Mouse (Mus musculus) heart, embryonic 11.5 days (tissue): Measurements from ENCODE around the gene Gm3099. TPM values are rescaled to one million over a fixed set of nuclear protein-coding genes. Genes with fewer than 3 reads are reported as not detected.
"Not testable (repeated sequence)": the region's sequence is repeated elsewhere in the genome, so short reads cannot be mapped to it uniquely, and the experiment has no call there.

Experiments
- ATAC-seq: fragments of 200-750 bp; cut with Nextera tagmentation; replicated peaks from 2 replicates; pipeline ENCODE4 v1.8.0; 2017; ENCODE audit warnings: moderate library complexity; ENCODE audit not compliant: insufficient number of reproducible peaks, low FRiP score, low TSS enrichment
- H3K27ac ChIP-seq: fragments of 300-500 bp; sonication (generic); 2 replicates; pipeline ENCODE4 v1.5.1; 2014; ENCODE audit warnings: mild to moderate bottlenecking, low read depth, low read length
- H3K27me3 ChIP-seq: fragments of 300-500 bp; sonication (generic); 2 replicates; pipeline ENCODE4 v1.6.1; 2014; ENCODE audit warnings: mild to moderate bottlenecking, low read length, mixed read lengths; ENCODE audit not compliant: control insufficient read depth, insufficient read depth
- H3K36me3 ChIP-seq: fragments of 300-500 bp; sonication (generic); 2 replicates; pipeline ENCODE4 v1.6.1; 2014; ENCODE audit warnings: mild to moderate bottlenecking, low read length, moderate library complexity, mixed read lengths; ENCODE audit not compliant: control insufficient read depth, insufficient read depth
- H3K4me1 ChIP-seq: fragments of 300-500 bp; sonication (generic); 2 replicates; pipeline ENCODE4 v1.6.1; 2014; ENCODE audit warnings: low read length; ENCODE audit not compliant: control insufficient read depth, insufficient read depth
- H3K4me2 ChIP-seq: fragments of 300-500 bp; sonication (generic); 2 replicates; pipeline ENCODE4 v1.6.1; 2014; ENCODE audit warnings: mild to moderate bottlenecking, moderate library complexity
- H3K4me3 ChIP-seq: fragments of 300-500 bp; sonication (generic); 2 replicates; pipeline ENCODE4 v1.5.1; 2014; ENCODE audit warnings: low read depth, low read length
- H3K9ac ChIP-seq: fragments of 300-500 bp; sonication (generic); 2 replicates; pipeline ENCODE4 v1.6.1; 2014; ENCODE audit warnings: mild to moderate bottlenecking, low read depth, low read length, moderate library complexity
- H3K9me3 ChIP-seq: fragments of 300-500 bp; sonication (generic); replicated peaks from 2 replicates; pipeline ENCODE4 v1.6.1; 2016; ENCODE audit warnings: low read length; ENCODE audit not compliant: control insufficient read depth
- WGBS: fragments of 180-500 bp; shearing (Covaris S2); extraction: QIAGEN DNeasy Blood & Tissue Kit; methylation state at CpG from one replicate; pipeline ENCODE4 v1.1.7; 2014; ENCODE audit not compliant: insufficient replicate concordance; 5-methylcytosine and 5-hydroxymethylcytosine counted together
- polyA plus RNA-seq: library from polyadenylated mRNA; unstranded; fragments of >200 nt; fragmentation: Nextera tagmentation; extraction: Ambion mirVana; gene quantifications from 2 replicates; pipeline ENCODE4 v1.2.1, GENCODE M21; 2014

Gm3099 gene
- not detected in 2 replicates for polyA plus RNA-seq

DNA sequence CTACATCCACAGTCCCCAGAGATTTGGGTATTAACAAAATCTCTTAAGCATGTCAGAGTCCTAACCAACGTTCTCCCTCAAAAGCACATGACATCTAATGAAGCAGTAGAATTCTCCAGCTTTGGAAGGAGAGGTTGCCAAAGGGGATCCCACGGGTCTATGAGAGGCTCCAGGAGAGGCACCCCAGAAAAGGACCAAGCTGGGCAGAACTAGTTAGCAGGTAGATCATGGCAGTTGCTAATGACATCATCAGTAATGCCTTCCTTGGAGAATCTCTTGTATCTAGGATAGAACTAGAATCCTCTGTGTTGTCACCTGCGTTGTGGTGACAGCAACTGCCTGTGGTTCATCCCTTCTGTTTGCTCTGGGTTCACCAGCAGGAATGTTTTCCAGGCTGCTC is at the start of gene Gm3099:
Gm3099 (plus strand) TSS at position 301 of the 400 bp plus-strand sequence.
- not testable (repeated sequence) for H3K4me3 ChIP-seq, H3K36me3 ChIP-seq, H3K27ac ChIP-seq, H3K4me2 ChIP-seq, ATAC-seq, H3K9ac ChIP-seq, H3K27me3 ChIP-seq, H3K9me3 ChIP-seq, H3K4me1 ChIP-seq
- WGBS: 57% methylated on average over 1 of the region's 3 CpGs

DNA sequence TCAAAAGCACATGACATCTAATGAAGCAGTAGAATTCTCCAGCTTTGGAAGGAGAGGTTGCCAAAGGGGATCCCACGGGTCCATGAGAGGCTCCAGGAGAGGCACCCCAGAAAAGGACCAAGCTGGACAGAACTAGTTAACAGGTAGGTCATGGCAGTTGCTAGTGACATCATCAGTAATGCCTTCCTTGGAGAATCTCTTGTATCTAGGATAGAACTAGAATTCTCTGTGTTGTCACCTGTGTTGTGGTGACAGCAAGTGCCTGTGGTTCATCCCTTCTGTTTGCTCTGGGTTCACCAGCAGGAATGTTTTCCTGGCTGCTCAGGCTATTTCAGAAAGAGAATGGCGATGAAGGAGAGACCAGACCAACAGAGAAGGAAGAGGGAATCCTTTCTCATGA is 34.9 kb upstream of the Gm3099 start, which contains the start of gene Gm3095:
Gm3095 (plus strand) TSS at position 301 of the 400 bp plus-strand sequence.
- ATAC-seq, H3K4me1 ChIP-seq, H3K9ac ChIP-seq, H3K27me3 ChIP-seq, H3K27ac ChIP-seq, H3K4me2 ChIP-seq, H3K36me3 ChIP-seq, H3K4me3 ChIP-seq, H3K9me3 ChIP-seq: not testable (repeated sequence)
- no CpG with 5 or more reads among the region's 2 CpGs for WGBS

DNA sequence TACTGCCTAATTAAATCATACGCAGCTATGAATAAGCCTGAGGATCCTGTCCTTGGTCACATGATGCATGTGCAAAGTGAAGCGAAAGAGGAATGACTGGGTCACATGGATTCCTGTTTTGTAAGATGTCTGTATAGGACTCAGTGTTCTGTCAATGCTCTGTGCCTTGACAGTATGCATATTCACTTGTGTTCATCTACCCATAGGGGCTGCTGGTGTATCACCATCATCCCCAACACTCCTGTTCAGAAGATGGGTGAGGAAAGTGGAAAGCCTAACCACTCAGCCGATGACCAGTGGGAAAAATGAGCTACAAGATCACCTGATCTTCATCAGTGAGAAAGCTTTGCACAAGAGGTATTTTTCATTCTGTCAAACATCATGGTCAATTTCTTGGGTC is 25.4 kb downstream of the Gm3099 start, which contains the start of gene Gm5796:
Gm5796 (plus strand) TSS at position 301 of the 400 bp plus-strand sequence.
- 100% methylated on average over 1 of the region's 3 CpGs for WGBS
- not testable (repeated sequence) for H3K4me1 ChIP-seq, H3K4me2 ChIP-seq, H3K9ac ChIP-seq, H3K4me3 ChIP-seq, H3K9me3 ChIP-seq, H3K27ac ChIP-seq, ATAC-seq, H3K27me3 ChIP-seq, H3K36me3 ChIP-seq

Other genes starting within 250 kb of the Gm3099 start
- gene Gm3002, start 188.3 kb upstream of the Gm3099 start, polyA plus RNA-seq: 6.8 and 7.1 TPM in 2 replicates
- not detected in 2 replicates for gene Gm3033, start 152.1 kb upstream of the Gm3099 start, polyA plus RNA-seq
- gene Gm2916, start 114.2 kb upstream of the Gm3099 start, polyA plus RNA-seq: 0.84 and 1.1 TPM in 2 replicates
- not detected in 2 replicates for gene Gm3029, start 66.6 kb upstream of the Gm3099 start, polyA plus RNA-seq
- gene Gm3095, start 34.8 kb upstream of the Gm3099 start, polyA plus RNA-seq: 0.51 and 1.2 TPM in 2 replicates
- gene Gm5796, start 25.5 kb downstream of the Gm3099 start, polyA plus RNA-seq: 1.5 and 1.9 TPM in 2 replicates
- gene Gm3115, start 85.7 kb downstream of the Gm3099 start, polyA plus RNA-seq: not detected in 2 replicates
- 3.6 TPM in 1 of 2 replicates, not detected in the other for gene Gm8108, start 112.1 kb downstream of the Gm3099 start, polyA plus RNA-seq
- gene Gm3127, start 166.6 kb downstream of the Gm3099 start, polyA plus RNA-seq: not detected in 2 replicates
- 0.32 and 0.33 TPM in 2 replicates for gene Gm2974, start 184.2 kb downstream of the Gm3099 start, polyA plus RNA-seq